Mouse (Mus musculus): ENCODE data around the gene Nek8. TPM values are rescaled to one million over a fixed set of nuclear protein-coding genes. Genes with fewer than 3 reads are reported as not detected.

The Nek8 gene
- polyA plus RNA-seq, 1 experiment from 2014 or later, result 20.6 TPM

DNA sequence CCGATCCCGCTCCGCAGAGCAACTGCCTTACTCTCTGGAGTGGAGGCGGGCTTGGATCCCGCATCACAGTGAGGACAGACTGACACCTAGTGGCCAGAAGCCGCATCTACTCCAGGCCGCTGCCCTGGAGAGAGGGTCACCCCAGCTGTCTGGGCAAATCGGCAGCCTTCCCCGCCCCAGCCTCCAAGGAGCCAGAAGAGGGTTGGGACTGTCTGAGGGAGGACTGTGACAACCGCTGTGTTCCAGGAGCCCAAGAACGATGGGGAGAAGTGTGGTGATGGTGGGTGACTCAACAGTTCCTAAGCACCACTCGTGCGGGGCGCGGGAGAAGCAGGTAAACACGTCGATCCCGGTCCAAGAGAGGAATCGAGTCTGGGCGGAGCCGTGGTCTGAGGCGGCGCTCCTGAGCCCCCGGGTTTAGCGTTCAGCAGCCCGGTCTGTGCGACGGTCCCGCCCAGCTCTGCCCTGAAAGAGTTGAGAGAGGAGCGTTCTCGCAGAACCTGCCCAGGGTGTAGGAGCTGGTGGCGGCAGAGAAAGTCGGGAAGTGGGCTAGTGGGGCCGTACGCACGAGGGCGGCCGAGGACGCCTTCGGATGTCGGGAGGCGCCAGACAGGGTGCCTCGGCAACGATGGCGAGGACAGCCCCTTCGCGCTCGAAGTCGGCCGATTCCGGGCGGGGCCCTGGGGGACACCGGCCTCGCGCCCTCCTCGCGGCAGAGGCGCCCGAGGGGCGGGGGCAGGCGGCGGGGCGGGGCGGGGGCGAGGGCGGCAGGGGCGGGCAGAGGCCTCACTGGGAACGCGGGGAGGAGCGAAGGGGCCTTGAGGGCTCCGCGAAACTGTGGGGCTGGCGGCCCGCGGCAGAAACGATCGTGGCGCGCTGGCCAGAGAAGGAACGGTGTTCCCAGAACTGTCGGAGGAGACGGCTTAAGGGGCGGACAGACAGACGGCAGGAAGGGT lies 1.7 kb upstream of the Nek8 start:
- no peaks in the 10 kb centered on the region for H3K9me3 ChIP-seq (ENCODE audit: control insufficient read depth, low read length)
- peak overlapping the region; percentile 78 for H3K4me3 ChIP-seq (ENCODE audit: low read length)
- WGBS, result 1% methylated on average over 75 of the region's 84 CpGs
- peak overlapping the region; percentile 80 for H3K9ac ChIP-seq (ENCODE audit: low read length)
- H3K27ac ChIP-seq (ENCODE audit: low read length), result peak overlapping the region; percentile 98
- peaks cover 36% of the 10 kb centered on the region for H3K4me1 ChIP-seq (replicated peaks; ENCODE audit: control insufficient read depth, insufficient read depth, low read length)
- ATAC-seq (ENCODE audit: low read depth), result peak; percentile 84
- no peaks in the 10 kb centered on the region for H3K27me3 ChIP-seq (ENCODE audit: control insufficient read depth, insufficient read depth, low read depth, low read length)
- H3K4me2 ChIP-seq (ENCODE audit: low read depth, low read length), result peak overlapping the region; percentile 78
- peaks cover 18% of the 10 kb centered on the region for H3K36me3 ChIP-seq (ENCODE audit: control insufficient read depth, insufficient read depth, low read length)

GRCm38 (mm10) chr11:78177437-78177836 lies 962 bp upstream of the Nek8 start:
- Histone ChIP-seq H3K9ac (ENCODE audit: low read length) (peak overlapping the region; percentile 66), H3K4me2 (ENCODE audit: low read depth, low read length) (peak overlapping the region; percentile 78), H3K4me1 (replicated peaks; ENCODE audit: control insufficient read depth, insufficient read depth, low read length) (peaks cover 39% of the 10 kb centered on the region), H3K36me3 (ENCODE audit: control insufficient read depth, insufficient read depth, low read length) (peaks cover 18% of the 10 kb centered on the region), H3K4me3 (ENCODE audit: low read length) (peak overlapping the region; percentile 78), H3K27me3 (ENCODE audit: control insufficient read depth, insufficient read depth, low read depth, low read length) (no peaks in the 10 kb centered on the region), H3K9me3 (ENCODE audit: control insufficient read depth, low read length) (no peaks in the 10 kb centered on the region), H3K27ac (ENCODE audit: low read length) (peak overlapping the region; percentile 98)
- WGBS, result under 1% methylated on average over 10 of the region's 10 CpGs
- peak; percentile 4 for ATAC-seq (ENCODE audit: low read depth)

DNA sequence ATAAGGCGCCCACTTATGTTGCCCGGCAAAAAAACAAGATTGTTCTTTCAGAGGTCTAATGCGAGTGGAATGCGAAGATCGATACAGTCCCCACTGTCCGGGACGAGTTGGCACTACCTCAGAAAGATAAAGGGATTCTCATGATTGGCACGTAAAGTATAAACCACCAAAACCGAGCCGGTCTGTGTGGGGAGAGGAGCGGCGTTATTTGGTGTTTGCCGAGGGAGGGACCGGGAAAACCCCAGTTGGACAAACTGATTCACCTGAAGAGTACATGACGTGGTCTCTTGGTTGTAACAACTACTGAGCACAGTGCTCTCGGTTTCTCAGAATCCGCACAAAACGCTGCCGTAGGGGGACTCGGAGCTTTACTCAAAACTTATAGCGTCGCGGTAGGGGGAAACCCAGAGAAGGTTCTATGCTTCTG lies 443 bp upstream of the Nek8 start:
- H3K4me3 ChIP-seq (ENCODE audit: low read length), result peak overlapping the region; percentile 78
- H3K4me1 ChIP-seq (replicated peaks; ENCODE audit: control insufficient read depth, insufficient read depth, low read length), result peaks cover 33% of the 10 kb centered on the region
- H3K36me3 ChIP-seq (ENCODE audit: control insufficient read depth, insufficient read depth, low read length), result peaks cover 15% of the 10 kb centered on the region
- H3K9me3 ChIP-seq (ENCODE audit: control insufficient read depth, low read length), result no peaks in the 10 kb centered on the region
- ATAC-seq (ENCODE audit: low read depth), result no peak
- peak overlapping the region; percentile 98 for H3K27ac ChIP-seq (ENCODE audit: low read length)
- under 1% methylated on average over 23 of the region's 23 CpGs for WGBS
- peak overlapping the region; percentile 78 for H3K4me2 ChIP-seq (ENCODE audit: low read depth, low read length)
- H3K27me3 ChIP-seq (ENCODE audit: control insufficient read depth, insufficient read depth, low read depth, low read length), result no peaks in the 10 kb centered on the region
- peak overlapping the region; percentile 66 for H3K9ac ChIP-seq (ENCODE audit: low read length)

DNA sequence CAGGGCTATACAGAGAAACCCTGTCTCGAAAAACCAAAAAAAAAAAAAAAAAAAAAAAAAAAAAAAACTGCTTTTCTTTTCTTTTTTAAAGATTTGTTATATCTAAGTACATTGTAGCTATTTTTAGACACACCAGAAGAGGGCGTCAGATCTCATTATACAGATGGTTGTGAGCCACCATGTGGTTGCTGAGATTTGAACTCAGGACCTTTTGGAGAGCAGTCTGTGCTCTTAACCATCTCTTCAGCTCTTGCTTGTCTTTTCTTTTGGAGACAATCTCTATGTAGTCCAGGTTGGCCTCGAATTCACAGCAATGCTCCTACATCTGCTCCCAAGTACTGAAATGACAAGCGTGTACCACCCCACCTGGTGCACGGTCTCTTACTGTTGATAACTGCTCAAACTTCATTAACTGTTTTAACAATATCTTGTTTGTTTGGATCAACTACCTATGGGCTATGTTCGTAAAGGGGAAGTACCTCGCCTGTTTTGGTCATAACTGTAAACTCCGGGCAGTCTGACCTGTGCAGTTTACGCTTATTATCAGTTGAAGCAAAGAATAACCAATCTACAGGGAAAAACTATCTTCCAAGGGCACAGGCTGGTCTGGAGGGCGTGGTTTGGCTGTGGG lies 589 bp downstream of the Nek8 start:
- WGBS, result 1% methylated on average over 9 of the region's 10 CpGs
- Histone ChIP-seq H3K4me2 (ENCODE audit: low read depth, low read length) (peak overlapping the region; percentile 78), H3K4me1 (replicated peaks; ENCODE audit: control insufficient read depth, insufficient read depth, low read length) (peaks cover 26% of the 10 kb centered on the region), H3K9ac (ENCODE audit: low read length) (peak overlapping the region; percentile 66), H3K27me3 (ENCODE audit: control insufficient read depth, insufficient read depth, low read depth, low read length) (no peaks in the 10 kb centered on the region), H3K4me3 (ENCODE audit: low read length) (peak overlapping the region; percentile 78), H3K9me3 (ENCODE audit: control insufficient read depth, low read length) (no peaks in the 10 kb centered on the region), H3K36me3 (ENCODE audit: control insufficient read depth, insufficient read depth, low read length) (peaks cover 9% of the 10 kb centered on the region), H3K27ac (ENCODE audit: low read length) (peak overlapping the region; percentile 98)
- no peak for ATAC-seq (ENCODE audit: low read depth)

GRCm38 (mm10) chr11:78174506-78174905 lies 2.0 kb downstream of the Nek8 start:
- Histone ChIP-seq H3K4me1 (replicated peaks; ENCODE audit: control insufficient read depth, insufficient read depth, low read length) (peaks cover 12% of the 10 kb centered on the region), H3K36me3 (ENCODE audit: control insufficient read depth, insufficient read depth, low read length) (no peaks in the 10 kb centered on the region), H3K9ac (ENCODE audit: low read length) (no peak overlapping the region), H3K4me3 (ENCODE audit: low read length) (no peak overlapping the region), H3K27ac (ENCODE audit: low read length) (no peak overlapping the region), H3K9me3 (ENCODE audit: control insufficient read depth, low read length) (no peaks in the 10 kb centered on the region), H3K4me2 (ENCODE audit: low read depth, low read length) (no peak overlapping the region), H3K27me3 (ENCODE audit: control insufficient read depth, insufficient read depth, low read depth, low read length) (no peaks in the 10 kb centered on the region)
- 68% methylated on average over 3 of the region's 3 CpGs for WGBS
- no peak for ATAC-seq (ENCODE audit: low read depth)

- no peaks in the 10 kb centered on the region for H3K36me3 ChIP-seq (ENCODE audit: control insufficient read depth, insufficient read depth, low read length)
- H3K27me3 ChIP-seq (ENCODE audit: control insufficient read depth, insufficient read depth, low read depth, low read length), result no peaks in the 10 kb centered on the region
- H3K9ac ChIP-seq (ENCODE audit: low read length), result no peak overlapping the region
- no peak overlapping the region for H3K4me3 ChIP-seq (ENCODE audit: low read length)
- H3K4me1 ChIP-seq (replicated peaks; ENCODE audit: control insufficient read depth, insufficient read depth, low read length), result peaks cover 7% of the 10 kb centered on the region
- WGBS, result 72% methylated on average over 19 of the region's 19 CpGs
- no peak for ATAC-seq (ENCODE audit: low read depth)
- no peak overlapping the region for H3K4me2 ChIP-seq (ENCODE audit: low read depth, low read length)
- no peak overlapping the region for H3K27ac ChIP-seq (ENCODE audit: low read length)
- no peaks in the 10 kb centered on the region for H3K9me3 ChIP-seq (ENCODE audit: control insufficient read depth, low read length)
Observed at GRCm38 (mm10) chr11:78172748-78173383, 3.6 kb downstream of the Nek8 start.

DNA sequence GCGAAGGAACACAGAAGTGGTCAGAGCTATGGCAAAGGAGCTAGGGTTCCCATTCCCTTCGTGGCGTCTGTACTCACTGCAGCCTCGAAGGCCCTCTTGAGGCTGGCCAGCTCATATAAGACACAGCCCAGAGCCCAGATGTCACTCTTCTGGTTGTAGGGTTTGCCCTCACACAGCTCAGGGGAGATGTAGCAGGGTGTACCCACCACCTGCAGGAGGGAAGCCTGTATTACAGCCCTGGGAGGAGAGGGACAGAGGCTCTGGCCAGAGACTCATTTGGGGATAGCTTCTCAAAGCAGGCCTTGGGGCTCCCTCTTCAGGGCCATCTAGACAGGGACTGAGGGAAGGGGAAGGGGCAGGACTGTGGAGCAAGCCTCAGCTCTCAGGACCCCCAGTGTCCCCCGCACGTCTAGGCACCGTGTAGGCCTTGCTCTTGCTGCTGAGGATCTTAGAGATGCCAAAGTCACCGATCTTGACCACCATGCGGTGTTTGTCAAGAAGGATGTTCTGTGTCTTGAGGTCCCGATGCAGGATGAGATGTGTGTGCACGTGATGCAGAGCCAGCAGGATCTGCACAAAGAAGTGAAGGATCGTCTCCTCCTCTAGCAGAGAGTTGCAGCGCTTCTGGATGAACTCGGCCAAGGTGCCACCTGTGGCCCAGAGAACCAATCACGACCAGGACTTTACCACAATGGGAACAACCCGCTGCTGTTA lies 4.3 kb downstream of the Nek8 start:
- Histone ChIP-seq H3K27ac (ENCODE audit: low read length) (no peak overlapping the region), H3K4me2 (ENCODE audit: low read depth, low read length) (no peak overlapping the region), H3K36me3 (ENCODE audit: control insufficient read depth, insufficient read depth, low read length) (no peaks in the 10 kb centered on the region), H3K4me1 (replicated peaks; ENCODE audit: control insufficient read depth, insufficient read depth, low read length) (peaks cover 3% of the 10 kb centered on the region), H3K27me3 (ENCODE audit: control insufficient read depth, insufficient read depth, low read depth, low read length) (no peaks in the 10 kb centered on the region), H3K4me3 (ENCODE audit: low read length) (no peak overlapping the region), H3K9ac (ENCODE audit: low read length) (no peak overlapping the region), H3K9me3 (ENCODE audit: control insufficient read depth, low read length) (no peaks in the 10 kb centered on the region)
- ATAC-seq (ENCODE audit: low read depth), result no peak
- 78% methylated on average over 16 of the region's 16 CpGs for WGBS

- Histone ChIP-seq H3K4me2 (ENCODE audit: low read depth, low read length) (no peak overlapping the region), H3K9me3 (ENCODE audit: control insufficient read depth, low read length) (no peaks in the 10 kb centered on the region), H3K4me1 (replicated peaks; ENCODE audit: control insufficient read depth, insufficient read depth, low read length) (peaks cover 10% of the 10 kb centered on the region), H3K9ac (ENCODE audit: low read length) (no peak overlapping the region), H3K27me3 (ENCODE audit: control insufficient read depth, insufficient read depth, low read depth, low read length) (no peaks in the 10 kb centered on the region), H3K36me3 (ENCODE audit: control insufficient read depth, insufficient read depth, low read length) (no peaks in the 10 kb centered on the region), H3K4me3 (ENCODE audit: low read length) (no peak overlapping the region), H3K27ac (ENCODE audit: low read length) (no peak overlapping the region)
- ATAC-seq (ENCODE audit: low read depth), result no peak
- 71% methylated on average over 4 of the region's 4 CpGs for WGBS
Observed at GRCm38 (mm10) chr11:78171328-78171727, 5.1 kb downstream of the Nek8 start.
